Mouse (Mus musculus) neural tube, embryonic 12.5 days (tissue): ENCODE data around the gene Gm8332. TPM values are rescaled to one million over a fixed set of nuclear protein-coding genes. Genes with fewer than 3 reads are reported as not detected.

Experiments
- polyA plus RNA-seq: library from polyadenylated mRNA; unstranded; fragments of >200 nt; fragmentation: Nextera tagmentation; extraction: Ambion mirVana; gene quantifications from 2 replicates; pipeline ENCODE4 v1.2.1, GENCODE M21; 2016

The Gm8332 gene
- polyA plus RNA-seq, 1 experiment from 2014 or later = not detected

Other genes with a start within 250 kb of the Gm8332 start
- not detected in 2 replicates for gene Gm2075, start 238.3 kb downstream of the Gm8332 start, polyA plus RNA-seq
- gene Gm6803, start 231.3 kb downstream of the Gm8332 start, polyA plus RNA-seq = not detected in 2 replicates
- gene Gm2056, start 223.1 kb downstream of the Gm8332 start, polyA plus RNA-seq = not detected in 2 replicates
- not detected in 2 replicates for gene Gm16368, start 166.4 kb downstream of the Gm8332 start, polyA plus RNA-seq
- not detected in 2 replicates for gene Gm10436, start 68.0 kb downstream of the Gm8332 start, polyA plus RNA-seq
- gene Gm5662, start 24.4 kb upstream of the Gm8332 start, polyA plus RNA-seq = not detected in 2 replicates
- gene Gm5039, start 73.9 kb upstream of the Gm8332 start, polyA plus RNA-seq = not detected in 2 replicates
- gene Adck1, start 110.5 kb upstream of the Gm8332 start, polyA plus RNA-seq = 21.8 and 23.6 TPM in 2 replicates